Mouse (Mus musculus): Measurements from ENCODE around the gene Gm6401. TPM values are rescaled to one million over a fixed set of nuclear protein-coding genes. Genes with fewer than 3 reads are reported as not detected.
"Not testable (repeated sequence)": the region's sequence is repeated elsewhere in the genome, so short reads cannot be mapped to it uniquely, and the experiment has no call there.

Gene Gm6401
- not detected in 2 replicates for polyA plus RNA-seq (2015; fragmentation: Nextera tagmentation; extraction: Ambion mirVana)

- not testable (repeated sequence) for H3K4me2 ChIP-seq (replicated peaks; ENCODE audit: low read depth, low read length); H3K4me3 ChIP-seq (ENCODE audit: low read length); H3K4me1 ChIP-seq (ENCODE audit: insufficient read depth, low read length); H3K9ac ChIP-seq (replicated peaks; ENCODE audit: low read length); H3K27me3 ChIP-seq (ENCODE audit: insufficient read depth, low read length); ATAC-seq (ENCODE audit: low FRiP score, low TSS enrichment); H3K27ac ChIP-seq (ENCODE audit: low read length); H3K36me3 ChIP-seq (ENCODE audit: insufficient read depth, low read length); H3K9me3 ChIP-seq (ENCODE audit: low read length)
- 85% methylated on average over 1 of the region's 1 CpGs for WGBS
These were observed at the start of gene Gm6401 for GRCm38 (mm10) chr14:41967827-41968226. TSS of gene Gm6401 (minus strand) at chr14:41967927.

GRCm38 (mm10) chr14:41983225-41983624 is 15.5 kb upstream of the Gm6401 start, which contains the start of gene Gm3543:
TSS of gene Gm3543 (minus strand) at chr14:41983325.
- not testable (repeated sequence) for H3K9ac ChIP-seq (replicated peaks; ENCODE audit: low read length); H3K27me3 ChIP-seq (ENCODE audit: insufficient read depth, low read length); H3K4me2 ChIP-seq (replicated peaks; ENCODE audit: low read depth, low read length); H3K36me3 ChIP-seq (ENCODE audit: insufficient read depth, low read length); H3K27ac ChIP-seq (ENCODE audit: low read length); ATAC-seq (ENCODE audit: low FRiP score, low TSS enrichment); H3K9me3 ChIP-seq (ENCODE audit: low read length); H3K4me1 ChIP-seq (ENCODE audit: insufficient read depth, low read length); H3K4me3 ChIP-seq (ENCODE audit: low read length)
- no CpG with 5 or more reads among the region's 1 CpGs for WGBS

GRCm38 (mm10) chr14:41968596-41968995 is 869 bp upstream of the Gm6401 start:
- H3K9ac ChIP-seq (replicated peaks; ENCODE audit: low read length); H3K4me2 ChIP-seq (replicated peaks; ENCODE audit: low read depth, low read length); H3K4me3 ChIP-seq (ENCODE audit: low read length); H3K36me3 ChIP-seq (ENCODE audit: insufficient read depth, low read length); H3K27ac ChIP-seq (ENCODE audit: low read length); H3K27me3 ChIP-seq (ENCODE audit: insufficient read depth, low read length); H3K9me3 ChIP-seq (ENCODE audit: low read length); H3K4me1 ChIP-seq (ENCODE audit: insufficient read depth, low read length); ATAC-seq (ENCODE audit: low FRiP score, low TSS enrichment): not testable (repeated sequence)
- WGBS, result 69% methylated on average over 3 of the region's 3 CpGs

- H3K9me3 ChIP-seq (ENCODE audit: low read length); H3K27me3 ChIP-seq (ENCODE audit: insufficient read depth, low read length); ATAC-seq (ENCODE audit: low FRiP score, low TSS enrichment); H3K4me2 ChIP-seq (replicated peaks; ENCODE audit: low read depth, low read length); H3K4me3 ChIP-seq (ENCODE audit: low read length); H3K9ac ChIP-seq (replicated peaks; ENCODE audit: low read length); H3K27ac ChIP-seq (ENCODE audit: low read length); H3K36me3 ChIP-seq (ENCODE audit: insufficient read depth, low read length); H3K4me1 ChIP-seq (ENCODE audit: insufficient read depth, low read length): not testable (repeated sequence)
- 64% methylated on average over 4 of the region's 4 CpGs for WGBS
These were observed 3.6 kb downstream of the Gm6401 start for GRCm38 (mm10) chr14:41964095-41964494.

GRCm38 (mm10) chr14:41943695-41944094 is 24.0 kb downstream of the Gm6401 start, which contains the start of gene 1700024B05Rik:
TSS of gene 1700024B05Rik (plus strand) at chr14:41943995.
- not testable (repeated sequence) for ATAC-seq (ENCODE audit: low FRiP score, low TSS enrichment); H3K9ac ChIP-seq (replicated peaks; ENCODE audit: low read length); H3K4me1 ChIP-seq (ENCODE audit: insufficient read depth, low read length); H3K27ac ChIP-seq (ENCODE audit: low read length); H3K36me3 ChIP-seq (ENCODE audit: insufficient read depth, low read length); H3K4me3 ChIP-seq (ENCODE audit: low read length); H3K4me2 ChIP-seq (replicated peaks; ENCODE audit: low read depth, low read length); H3K9me3 ChIP-seq (ENCODE audit: low read length); H3K27me3 ChIP-seq (ENCODE audit: insufficient read depth, low read length)
- WGBS, result 76% methylated on average over 1 of the region's 2 CpGs

- H3K27ac ChIP-seq (ENCODE audit: low read length); H3K9me3 ChIP-seq (ENCODE audit: low read length); H3K4me2 ChIP-seq (replicated peaks; ENCODE audit: low read depth, low read length); H3K4me1 ChIP-seq (ENCODE audit: insufficient read depth, low read length); H3K36me3 ChIP-seq (ENCODE audit: insufficient read depth, low read length); H3K4me3 ChIP-seq (ENCODE audit: low read length); ATAC-seq (ENCODE audit: low FRiP score, low TSS enrichment); H3K9ac ChIP-seq (replicated peaks; ENCODE audit: low read length); H3K27me3 ChIP-seq (ENCODE audit: insufficient read depth, low read length): not testable (repeated sequence)
- no CpG with 5 or more reads among the region's 1 CpGs for WGBS
These were observed 43.1 kb downstream of the Gm6401 start, which contains the start of gene 1700049E17Rik1 for GRCm38 (mm10) chr14:41924649-41925048. TSS of gene 1700049E17Rik1 (plus strand) at chr14:41924949.

Other genes with a start within 250 kb of the Gm6401 start
- gene Gm7929, start 217.3 kb downstream of the Gm6401 start, polyA plus RNA-seq (2015; fragmentation: Nextera tagmentation; extraction: Ambion mirVana), result not detected in 2 replicates
- gene Gm47189, start 195.5 kb downstream of the Gm6401 start, polyA plus RNA-seq (2015; fragmentation: Nextera tagmentation; extraction: Ambion mirVana), result not detected in 2 replicates
- gene Gm7980, start 60.6 kb downstream of the Gm6401 start, polyA plus RNA-seq (2015; fragmentation: Nextera tagmentation; extraction: Ambion mirVana), result not detected in 2 replicates
- not detected in 2 replicates for gene 1700049E17Rik1, start 43.0 kb downstream of the Gm6401 start, polyA plus RNA-seq (2015; fragmentation: Nextera tagmentation; extraction: Ambion mirVana)
- gene 1700024B05Rik, start 23.9 kb downstream of the Gm6401 start, polyA plus RNA-seq (2015; fragmentation: Nextera tagmentation; extraction: Ambion mirVana), result not detected in 2 replicates
- not detected in 2 replicates for gene Gm3543, start 15.4 kb upstream of the Gm6401 start, polyA plus RNA-seq (2015; fragmentation: Nextera tagmentation; extraction: Ambion mirVana)
- gene Gm7951, start 149.4 kb upstream of the Gm6401 start, polyA plus RNA-seq (2015; fragmentation: Nextera tagmentation; extraction: Ambion mirVana), result not detected in 2 replicates
- gene Gm17027, start 194.7 kb upstream of the Gm6401 start, polyA plus RNA-seq (2015; fragmentation: Nextera tagmentation; extraction: Ambion mirVana), result not detected in 2 replicates
- not detected in 2 replicates for gene Gm3573, start 222.9 kb upstream of the Gm6401 start, polyA plus RNA-seq (2015; fragmentation: Nextera tagmentation; extraction: Ambion mirVana)